Mouse (Mus musculus): Measurements from ENCODE around the gene Rtf2.

DNA sequence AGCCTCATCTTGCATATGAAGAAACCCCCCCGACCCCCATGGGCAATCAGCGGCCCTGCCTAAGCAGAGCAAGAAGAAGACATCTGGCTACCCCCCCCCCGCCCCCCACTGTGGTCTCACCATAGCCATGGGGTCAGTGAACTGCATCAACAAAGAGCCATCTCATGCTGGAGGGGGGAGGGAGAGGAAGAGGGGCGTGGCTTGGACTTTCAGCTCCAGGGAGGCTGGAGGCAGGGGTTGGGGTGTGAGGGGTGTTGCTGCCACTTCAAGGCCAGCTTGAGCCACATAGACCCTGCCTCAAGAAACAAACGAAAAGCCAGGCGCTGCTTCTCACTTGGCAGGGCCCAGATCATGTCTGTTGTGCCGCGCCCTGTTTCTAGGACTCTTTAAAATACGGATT lies 44.4 kb upstream of the Rtf2 start:
- TF ChIP-seq CTCF (IDR thresholded peaks at IDR 0.05; ENCODE audit: control insufficient read depth, insufficient read depth, low read length) (no peak), POLR2A (IDR thresholded peaks at IDR 0.05; ENCODE audit: borderline replicate concordance, control insufficient read depth, low read depth, low read length) (no peak)
